Mouse (Mus musculus) mouse embryonic stem cell (cell line): ENCODE results near the gene Glp2r.

Experiments
- in situ Hi-C, 2 experiments: fragments of 300-500 bp; cut with MboI; formaldehyde crosslinking; loops; 1 replicate in 1 of 2; 3 replicates in 1 of 2; pipeline ENCODE4 v1.14.3; 2019 to 2020; ENCODE audit warnings: low sequenced_read_pairs in 2 of 2, low pct_unique_long_range_greater_than_20kb in 1 of 2, mixed read lengths in 1 of 2; ENCODE audit not compliant: unreplicated experiment in 1 of 2

Gene Glp2r

GRCm38 (mm10) chr11:67771053-67771452, at the start of gene Glp2r:
Gene Glp2r, minus strand, starts transcription at chr11:67771153.
- in situ Hi-C loops, result no loop called here

- in situ Hi-C loops, result loop anchor here in 1 of 2 experiments (5.0 kb wide), 1 partner anchor 112 kb away; no protein-coding TSS in a partner anchor
Observed at GRCm38 (mm10) chr11:67820221-67820620, 49.3 kb upstream of the Glp2r start.

GRCm38 (mm10) chr11:67819604-67820003, 48.7 kb upstream of the Glp2r start:
- in situ Hi-C loops, result loop anchor here in 1 of 2 experiments (5.0 kb wide), 1 partner anchor 113 kb away; no protein-coding TSS in a partner anchor

- in situ Hi-C loops, result no loop called here
Observed at GRCm38 (mm10) chr11:67811535-67811934, 40.6 kb upstream of the Glp2r start.

GRCm38 (mm10) chr11:67808051-67808450, 37.1 kb upstream of the Glp2r start:
- in situ Hi-C loops, result no loop called here

- in situ Hi-C loops, result no loop called here
Observed at GRCm38 (mm10) chr11:67806832-67807597, 36.1 kb upstream of the Glp2r start.

GRCm38 (mm10) chr11:67805538-67805937, 34.6 kb upstream of the Glp2r start:
- in situ Hi-C loops, result no loop called here

- in situ Hi-C loops, result no loop called here
Observed at GRCm38 (mm10) chr11:67801169-67801568, 30.2 kb upstream of the Glp2r start.

GRCm38 (mm10) chr11:67800130-67800723, 29.3 kb upstream of the Glp2r start:
- in situ Hi-C loops, result no loop called here

GRCm38 (mm10) chr11:67797931-67798330, 27.0 kb upstream of the Glp2r start, which contains the start of gene Dhrs7c:
Gene Dhrs7c, plus strand, starts transcription at chr11:67798187.
- in situ Hi-C loops, result no loop called here

GRCm38 (mm10) chr11:67790182-67790581, 19.2 kb upstream of the Glp2r start:
- in situ Hi-C loops, result no loop called here

- in situ Hi-C loops, result no loop called here
Observed at GRCm38 (mm10) chr11:67774379-67774778, 3.4 kb upstream of the Glp2r start, which contains the start of gene Gsg1l2. Gene Gsg1l2, plus strand, starts transcription at chr11:67774608.

- in situ Hi-C loops, result no loop called here
Observed at GRCm38 (mm10) chr11:67772577-67772976, 1.6 kb upstream of the Glp2r start.

- in situ Hi-C loops, result no loop called here
Observed at GRCm38 (mm10) chr11:67771691-67772090, 738 bp upstream of the Glp2r start.

GRCm38 (mm10) chr11:67757373-67758167, 13.4 kb downstream of the Glp2r start:
- in situ Hi-C loops, result no loop called here

- in situ Hi-C loops, result no loop called here
Observed at GRCm38 (mm10) chr11:67756287-67756686, 14.7 kb downstream of the Glp2r start.

GRCm38 (mm10) chr11:67741569-67741968, 29.4 kb downstream of the Glp2r start:
- in situ Hi-C loops, result no loop called here

- in situ Hi-C loops, result no loop called here
Observed at GRCm38 (mm10) chr11:67738846-67739490, 32.0 kb downstream of the Glp2r start.

GRCm38 (mm10) chr11:67738345-67738744, 32.6 kb downstream of the Glp2r start:
- in situ Hi-C loops, result no loop called here
